Mouse (Mus musculus) myocyte (in vitro differentiated cells): ENCODE measurements around the gene Itpr2.

Experiments used
- E2F4 ChIP-seq: IDR thresholded peaks from one replicate; pipeline ENCODE4 v1.6.1; 2011; ENCODE audit warnings: mild to moderate bottlenecking, control low read depth, moderate library complexity; ENCODE audit not compliant: insufficient read depth
- MAX ChIP-seq: IDR thresholded peaks from one replicate; pipeline ENCODE4 v1.6.1; 2011; ENCODE audit warnings: low read depth, mild to moderate bottlenecking, control low read depth
- MYOG ChIP-seq, 3 experiments: IDR thresholded peaks; one replicate each; pipeline ENCODE4 v1.6.1; 2011; ENCODE audit warnings: control low read depth in 2 of 3, low read depth in 2 of 3, mild to moderate bottlenecking in 2 of 3; ENCODE audit not compliant: insufficient read length in 2 of 3, control insufficient read depth in 1 of 3, insufficient read depth in 1 of 3
- POLR2A ChIP-seq: IDR thresholded peaks from one replicate; pipeline ENCODE4 v1.6.1; 2011; ENCODE audit warnings: low read depth, mild to moderate bottlenecking, control low read depth, moderate library complexity; ENCODE audit not compliant: insufficient read length
- POLR2AphosphoS2 ChIP-seq: IDR thresholded peaks from one replicate; pipeline ENCODE4 v1.6.1; 2011; ENCODE audit warnings: low read depth, control low read depth; ENCODE audit not compliant: insufficient read length
- REST ChIP-seq: IDR thresholded peaks from one replicate; pipeline ENCODE4 v1.6.1; 2011; ENCODE audit warnings: mild to moderate bottlenecking, control low read depth, moderate library complexity; ENCODE audit not compliant: insufficient read depth, insufficient read length
- SRF ChIP-seq: IDR thresholded peaks from one replicate; pipeline ENCODE4 v1.6.1; 2011; ENCODE audit warnings: low read depth; ENCODE audit not compliant: control insufficient read depth, insufficient read length
- TCF12 ChIP-seq: IDR thresholded peaks from one replicate; pipeline ENCODE4 v1.6.1; 2011; ENCODE audit warnings: mild to moderate bottlenecking, control low read depth; ENCODE audit not compliant: poor library complexity, insufficient read depth, severe bottlenecking

DNA sequence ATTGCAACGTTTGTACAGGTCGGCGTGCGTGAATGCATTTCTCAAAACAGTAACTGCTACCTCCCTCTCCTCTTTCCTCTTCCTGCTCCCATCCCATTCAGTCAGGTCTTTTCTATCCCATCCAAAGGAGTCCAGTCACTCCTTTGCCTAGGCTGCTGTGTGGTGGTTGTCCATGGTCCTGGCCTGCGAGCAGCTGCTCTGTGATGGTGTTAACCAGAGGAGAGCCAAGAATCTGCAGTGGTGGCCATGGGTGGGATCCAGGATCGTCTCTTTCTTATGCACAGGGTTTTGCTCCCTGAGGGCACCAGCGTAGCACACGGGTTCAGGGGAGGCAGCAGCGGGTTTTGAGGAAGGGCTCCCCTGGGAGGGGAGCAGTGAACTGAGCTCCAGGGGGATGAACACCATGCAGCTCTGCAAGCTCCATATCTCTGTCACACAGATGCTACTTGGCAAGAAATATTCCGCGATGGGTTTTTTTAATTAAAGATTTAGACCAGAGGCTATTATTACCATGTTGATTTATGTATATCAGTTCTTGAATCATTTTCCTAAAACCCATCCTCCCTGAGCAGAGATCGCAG, 65.0 kb downstream of the Itpr2 start:
- TF ChIP-seq E2F4 (no peak), POLR2A (no peak), SRF (no peak), MAX (no peak), REST (peak; percentile 30), POLR2AphosphoS2 (no peak), TCF12 (no peak), MYOG (IDR thresholded peaks at IDR 0.05; ENCODE audit: control insufficient read depth in 1 of 3, insufficient read depth in 1 of 3, insufficient read length in 2 of 3, low read depth in 2 of 3) (no peak)
